Mouse (Mus musculus): ENCODE data around the gene Hif3a. TPM values are rescaled to one million over a fixed set of nuclear protein-coding genes. Genes with fewer than 3 reads are reported as not detected.

The Hif3a gene
- total RNA-seq, 2 experiments from 2014 or later: 6.8 to 16.0 TPM

- DNase-seq (ENCODE audit: low spot score in 2 of 2): peak; percentile 73 to 84
- intact Hi-C loops (cut with DNase I): loop anchor here (1.0 kb wide), 1 partner anchor 70 kb away; no protein-coding TSS in a partner anchor
Observed at GRCm38 (mm10) chr7:17002375-17003195, 59.6 kb downstream of the Hif3a start.

GRCm38 (mm10) chr7:16999650-17000049, 62.6 kb downstream of the Hif3a start:
- peak; percentile 80 to 85 for DNase-seq (ENCODE audit: low spot score in 2 of 2)
- intact Hi-C loops (cut with DNase I): loop anchor here (1.0 kb wide), 1 partner anchor 48 kb away; no protein-coding TSS in a partner anchor

DNA sequence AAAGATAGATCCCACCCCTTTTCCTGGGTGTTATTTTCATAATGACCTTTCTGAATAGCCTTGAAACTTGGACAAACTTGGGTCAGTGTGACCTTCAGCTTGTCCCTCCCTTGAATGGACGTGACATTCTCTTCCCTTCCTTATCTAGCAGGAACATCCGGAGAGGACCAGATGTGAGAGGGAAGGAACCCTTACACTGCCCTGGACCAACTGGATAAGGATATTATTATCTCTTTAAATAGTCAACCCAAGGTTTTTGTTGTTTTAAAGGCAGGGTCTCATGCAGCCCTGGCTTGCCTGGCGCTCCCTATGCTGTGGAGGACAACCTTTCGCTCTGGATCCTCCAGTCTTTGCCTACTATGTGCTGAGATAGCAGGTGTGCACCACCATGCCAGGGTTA, 63.0 kb downstream of the Hif3a start:
- intact Hi-C loops (cut with DNase I): loop anchor here (1.0 kb wide), 1 partner anchor 48 kb away; no protein-coding TSS in a partner anchor
- no peak for DNase-seq (ENCODE audit: low spot score in 2 of 2)

GRCm38 (mm10) chr7:16995345-16995744, 66.9 kb downstream of the Hif3a start:
- DNase-seq (ENCODE audit: low spot score in 2 of 2): no peak
- intact Hi-C loops (cut with DNase I): no loop called here

- intact Hi-C loops (cut with DNase I): no loop called here
Observed at GRCm38 (mm10) chr7:16994400-16994799, 67.8 kb downstream of the Hif3a start.

DNA sequence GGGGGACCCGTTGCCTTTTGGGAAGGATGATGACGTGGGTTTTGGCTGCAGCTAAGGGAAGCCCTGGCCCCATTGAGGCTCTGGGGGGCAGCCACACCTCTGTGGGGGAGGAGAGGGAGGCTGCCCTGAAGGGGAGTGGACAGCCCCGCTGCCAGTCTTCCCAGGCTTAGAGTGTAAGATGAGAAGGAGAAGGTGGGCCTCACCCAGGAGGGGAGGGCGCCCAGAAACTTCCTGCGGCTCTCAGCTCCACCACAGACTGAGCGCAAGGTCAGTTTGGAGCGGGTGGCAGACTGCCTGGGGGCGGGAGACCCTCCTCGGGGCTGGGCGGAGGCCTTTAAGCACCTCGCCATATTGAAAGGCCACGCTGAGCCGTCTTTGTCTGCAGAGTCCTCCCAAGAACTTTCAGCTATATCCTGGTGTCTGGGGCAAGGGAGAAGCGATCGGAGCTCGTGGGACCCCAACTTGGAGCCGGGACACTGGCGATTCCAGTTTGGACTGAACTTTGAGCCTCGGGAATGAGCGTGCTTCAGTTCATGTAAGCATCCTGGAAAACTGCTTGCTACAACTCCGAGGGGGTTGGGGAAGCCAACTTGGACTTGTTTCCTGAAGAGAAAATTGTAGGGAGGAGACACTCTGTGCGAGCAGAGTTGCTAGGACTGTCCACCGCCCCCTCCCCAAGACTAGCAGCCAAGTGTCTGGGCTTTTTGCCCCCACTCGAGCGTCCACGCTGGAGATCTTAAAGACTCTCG, 68.4 kb downstream of the Hif3a start:
- no peak for DNase-seq (ENCODE audit: low spot score in 2 of 2)
- intact Hi-C loops (cut with DNase I): no loop called here

More at GRCm38 (mm10) chr7:16994400-16994799, 67.8 kb downstream of the Hif3a start:
- DNase-seq (ENCODE audit: low spot score in 2 of 2): no peak

GRCm38 (mm10) chr7:16992451-16992807, 69.8 kb downstream of the Hif3a start, which contains the start of gene Ccdc8:
TSS of gene Ccdc8 (plus strand) at chr7:16992708.
- DNase-seq (ENCODE audit: low spot score in 2 of 2): no peak
- intact Hi-C loops (cut with DNase I): no loop called here

- intact Hi-C loops (cut with DNase I): no loop called here
- DNase-seq (ENCODE audit: low spot score in 2 of 2): no peak
Observed at GRCm38 (mm10) chr7:16991681-16992450, 70.4 kb downstream of the Hif3a start.

DNA sequence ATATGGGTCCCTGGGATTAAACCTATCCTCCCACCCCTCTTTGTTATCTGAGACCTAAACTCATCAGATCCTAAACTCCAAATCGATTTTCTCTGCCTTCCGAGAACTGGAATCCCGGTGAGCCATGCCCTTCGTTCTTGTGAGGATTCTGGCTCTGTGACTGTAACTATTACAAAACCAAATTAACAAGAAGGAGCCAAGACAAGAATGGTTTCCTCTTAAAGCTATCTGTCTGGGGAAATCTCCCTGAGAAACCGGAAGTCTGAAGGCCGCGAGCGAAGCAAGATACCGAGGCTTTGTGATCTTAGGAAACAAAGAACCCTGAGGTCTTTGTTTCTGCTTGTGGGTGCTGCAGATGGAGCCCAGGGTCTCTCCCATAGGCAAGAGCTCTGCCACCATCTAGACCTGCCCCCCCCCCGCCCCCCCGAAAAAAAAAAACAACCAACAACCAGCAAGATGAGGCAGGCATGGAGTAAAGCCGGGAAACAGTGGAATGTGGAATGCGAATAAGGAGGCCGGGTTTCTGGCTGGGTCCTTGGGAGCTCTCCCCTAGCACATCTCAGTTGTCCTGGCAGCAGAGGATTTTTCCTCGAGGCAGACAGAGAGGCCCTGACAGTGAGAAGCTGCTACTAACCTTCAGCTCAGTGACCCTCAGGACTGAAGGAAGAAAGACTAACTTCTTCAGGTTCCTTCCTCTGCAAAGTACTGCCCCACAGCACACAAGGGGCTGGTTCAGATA, 72.1 kb downstream of the Hif3a start:
- no peak for DNase-seq (ENCODE audit: low spot score in 2 of 2)
- intact Hi-C loops (cut with DNase I): no loop called here

DNA sequence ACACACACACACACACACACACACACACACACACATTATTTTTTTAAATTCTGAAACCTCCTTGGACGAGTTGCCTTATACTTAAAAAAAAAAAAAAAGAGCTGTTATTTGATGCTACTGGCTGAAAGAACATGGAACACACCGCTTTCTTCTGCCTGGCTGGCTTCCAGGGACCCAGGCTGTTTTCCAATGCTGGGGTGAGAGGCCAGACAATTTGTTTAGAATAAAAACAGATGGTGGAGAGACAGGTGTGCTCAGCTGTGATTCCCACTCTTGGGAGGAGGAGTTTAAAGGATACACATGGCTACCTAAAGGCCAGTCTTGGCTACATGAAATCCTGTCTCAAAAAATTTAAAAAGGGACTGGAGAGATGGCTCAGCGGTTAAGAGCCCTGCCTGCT, 73.8 kb downstream of the Hif3a start:
- DNase-seq (ENCODE audit: low spot score in 2 of 2): no peak
- intact Hi-C loops (cut with DNase I): no loop called here

- intact Hi-C loops (cut with DNase I): no loop called here
- no peak for DNase-seq (ENCODE audit: low spot score in 2 of 2)
Observed at GRCm38 (mm10) chr7:16987541-16988149, 74.6 kb downstream of the Hif3a start.

DNA sequence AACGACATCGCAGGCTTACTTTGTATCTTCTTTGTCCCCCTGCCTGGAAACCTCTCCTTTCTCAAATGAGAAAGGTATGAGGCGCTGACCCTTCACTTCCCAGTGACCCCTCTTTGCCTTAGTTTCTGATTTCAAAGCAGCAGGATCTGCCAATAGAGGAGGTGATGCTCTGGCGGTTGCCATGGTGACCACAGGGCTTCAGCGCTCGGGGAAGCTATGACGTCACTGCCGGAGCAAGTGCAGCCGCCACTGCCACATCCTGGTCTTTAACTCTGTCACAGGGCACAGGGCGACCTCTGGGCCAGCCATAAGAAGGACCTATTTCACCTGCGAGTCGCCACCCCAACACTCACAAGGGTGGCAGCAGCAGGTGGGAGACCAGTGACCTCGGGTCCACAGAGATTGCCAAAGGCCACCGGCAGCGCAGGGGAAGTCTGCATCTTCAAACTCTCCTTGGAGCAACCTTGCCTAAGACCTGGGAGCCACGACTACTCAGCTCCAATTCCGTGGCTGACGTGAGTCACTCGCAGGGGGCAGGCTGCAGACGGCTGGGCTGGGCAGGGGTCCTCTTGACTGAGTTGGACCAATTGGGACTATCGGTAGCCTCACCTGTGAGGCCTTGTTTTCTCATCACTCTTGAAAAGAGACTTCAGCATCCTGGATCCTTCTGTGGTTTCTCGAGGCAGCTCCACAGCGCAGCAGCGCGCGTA, 79.2 kb downstream of the Hif3a start, which contains the start of gene Gm42372:
Gene Gm42372, plus strand, starts transcription at position 228 of the 710 bp plus-strand sequence.
- DNase-seq (ENCODE audit: low spot score in 2 of 2): peak; percentile 87 to 88
- intact Hi-C loops (cut with DNase I): no loop called here

Other genes starting within 250 kb of the Hif3a start
- 100 to 1,000 TPM; 310 to 320 TPM for gene Strn4, start 246.5 kb downstream of the Hif3a start, total RNA-seq (2021)
- gene Fkrp, start 245.7 kb downstream of the Hif3a start, total RNA-seq (2021): 10 to 100 TPM; 50.4 to 62.8 TPM
- 1 to 10 TPM; 3.1 to 7.1 TPM for gene Prkd2, start 219.5 kb downstream of the Hif3a start, total RNA-seq (2021)
- gene Dact3, start 187.1 kb downstream of the Hif3a start, total RNA-seq (2021): 100 to 1,000 TPM; 179 to 210 TPM
- 1 to 10 TPM; 2.8 to 4.0 TPM for gene Gng8, start 170.6 kb downstream of the Hif3a start, total RNA-seq (2021)
- gene Ptgir, start 155.9 kb downstream of the Hif3a start, total RNA-seq (2021): under 1 TPM in 1 of 2 experiments, not detected in 1; 0.10 TPM
- gene Calm3, start 138.3 kb downstream of the Hif3a start, total RNA-seq (2021): 1,000 to 10,000 TPM; 1,705 to 2,029 TPM
- gene Pnmal2, start 117.7 kb downstream of the Hif3a start, total RNA-seq (2021): 100 to 1,000 TPM; 249 to 288 TPM
- gene Pnmal1, start 102.7 kb downstream of the Hif3a start, total RNA-seq (2021): 100 to 1,000 TPM; 109 to 111 TPM
- 10 to 100 TPM; 59.7 to 61.7 TPM for gene Gm42372, start 79.3 kb downstream of the Hif3a start, total RNA-seq (2021)
- 1 to 10 TPM; 2.1 to 2.3 TPM for gene Ccdc8, start 69.7 kb downstream of the Hif3a start, total RNA-seq (2021)
- gene Ppp5c, start 34.5 kb downstream of the Hif3a start, total RNA-seq (2021): 100 to 1,000 TPM; 159 to 168 TPM
- 1 to 10 TPM; 4.1 to 6.3 TPM for gene Psg16, start 11.6 kb upstream of the Hif3a start, total RNA-seq (2021)
- not detected for gene Ceacam3, start 87.9 kb upstream of the Hif3a start, total RNA-seq (2021)
- not detected for gene Psg29, start 141.1 kb upstream of the Hif3a start, total RNA-seq (2021)